Mouse (Mus musculus) kidney, adult 2 months (tissue): ENCODE results near the gene Igsf8. TPM values are rescaled to one million over a fixed set of nuclear protein-coding genes. Genes with fewer than 3 reads are reported as not detected.
A peak's percentile ranks its signal among the peaks of the same experiment; 100 is the strongest.

Experiments
- DNase-seq: peaks from one replicate; pipeline ENCODE4 v3.0.0; 2021
- H3K27ac ChIP-seq: fragments of 200-500 bp; 2 replicates; pipeline ENCODE4 v1.5.1; 2012; ENCODE audit warnings: low read depth, low read length, control low read depth, inconsistent platforms; ENCODE audit not compliant: insufficient read depth
- H3K27me3 ChIP-seq: fragments of 200-500 bp; replicated peaks from 2 replicates; pipeline ENCODE4 v1.6.1; 2012; ENCODE audit warnings: mild to moderate bottlenecking, moderate library complexity, low read length, inconsistent platforms; ENCODE audit not compliant: control insufficient read depth, insufficient read depth
- H3K36me3 ChIP-seq: fragments of 200-500 bp; 2 replicates; pipeline ENCODE4 v1.6.1; 2012; ENCODE audit warnings: mild to moderate bottlenecking, moderate library complexity, low read length, inconsistent platforms; ENCODE audit not compliant: control insufficient read depth, insufficient read depth
- H3K4me1 ChIP-seq: fragments of 200-500 bp; 2 replicates; pipeline ENCODE4 v1.6.1; 2011; ENCODE audit warnings: low read length; ENCODE audit not compliant: control insufficient read depth, insufficient read depth
- H3K4me3 ChIP-seq: fragments of 200-500 bp; 2 replicates; pipeline ENCODE4 v1.5.1; 2011; ENCODE audit warnings: mild to moderate bottlenecking, low read depth, low read length, control low read depth; ENCODE audit not compliant: insufficient read depth
- CTCF ChIP-seq: fragments of 200-500 bp; conservative IDR thresholded peaks from 2 replicates; pipeline ENCODE4 v1.5.1; 2011; ENCODE audit warnings: low read depth, mild to moderate bottlenecking, control low read depth, low read length, moderate library complexity, mixed read lengths; ENCODE audit not compliant: insufficient read depth, insufficient read length
- POLR2A ChIP-seq: fragments of 200-500 bp; IDR thresholded peaks from one replicate; pipeline ENCODE4 v1.6.1; 2011; ENCODE audit warnings: low read depth, low read length, control low read depth
- WGBS: fragments of 180-500 bp; shearing (Covaris S2); methylation state at CpG from one replicate; pipeline ENCODE4 v1.1.7; 2018; 5-methylcytosine and 5-hydroxymethylcytosine counted together
- polyA plus RNA-seq: library from polyadenylated mRNA; depleted of rRNA; stranded (reverse); fragments of >200 nt; gene quantifications from 2 replicates; pipeline ENCODE4 v1.2.3, GENCODE M21; 2012

Gene Igsf8
- polyA plus RNA-seq, 1 experiment: 54.3 TPM

DNA sequence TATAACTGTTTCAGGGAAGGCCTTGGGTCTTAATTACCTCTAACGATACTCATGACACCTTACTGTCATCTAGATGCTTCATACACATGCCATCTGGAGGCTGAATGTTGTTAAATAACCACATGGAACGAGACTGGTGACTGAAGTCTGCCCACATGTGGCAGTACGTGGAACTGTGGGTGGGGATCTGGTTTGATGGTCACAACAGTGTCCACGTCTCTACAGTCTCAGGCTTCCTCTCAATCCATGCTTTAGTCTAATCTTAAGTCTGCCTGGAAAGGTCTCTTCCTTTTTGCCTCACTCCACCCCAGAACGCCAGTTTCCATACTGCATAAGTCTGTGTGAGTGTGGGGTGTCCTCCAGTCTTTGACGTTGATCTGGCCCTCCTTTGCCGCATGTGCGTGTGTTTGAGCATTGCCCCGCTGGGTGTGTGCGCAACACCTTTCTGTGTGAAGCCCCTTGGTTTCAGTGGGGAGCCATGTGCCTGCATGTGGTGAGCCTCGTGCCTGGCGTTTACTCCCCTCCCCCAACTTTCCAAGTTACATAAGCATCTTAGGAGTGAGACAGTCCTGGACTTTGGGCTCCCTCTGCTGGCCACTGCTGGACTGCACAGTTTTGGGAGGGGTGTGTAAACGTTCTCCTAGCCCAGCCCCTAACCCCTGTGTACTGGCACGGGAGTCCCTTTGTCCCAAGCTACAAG lies 48.4 kb downstream of the Igsf8 start:
- peak; percentile 95 for DNase-seq
- H3K36me3 ChIP-seq: no peaks in the 10 kb centered on the region
- peak; percentile 97 for TF ChIP-seq CTCF
- TF ChIP-seq POLR2A: peak; percentile 43
- H3K4me1 ChIP-seq: peaks cover 13% of the 10 kb centered on the region; the same call in 1 of the 2 replicates
- H3K27ac ChIP-seq: peak overlapping the region; percentile 96
- H3K27me3 ChIP-seq: no peaks in the 10 kb centered on the region
- WGBS: under 1% methylated on average over 14 of the region's 14 CpGs
- H3K4me3 ChIP-seq: peak overlapping the region; percentile 34

DNA sequence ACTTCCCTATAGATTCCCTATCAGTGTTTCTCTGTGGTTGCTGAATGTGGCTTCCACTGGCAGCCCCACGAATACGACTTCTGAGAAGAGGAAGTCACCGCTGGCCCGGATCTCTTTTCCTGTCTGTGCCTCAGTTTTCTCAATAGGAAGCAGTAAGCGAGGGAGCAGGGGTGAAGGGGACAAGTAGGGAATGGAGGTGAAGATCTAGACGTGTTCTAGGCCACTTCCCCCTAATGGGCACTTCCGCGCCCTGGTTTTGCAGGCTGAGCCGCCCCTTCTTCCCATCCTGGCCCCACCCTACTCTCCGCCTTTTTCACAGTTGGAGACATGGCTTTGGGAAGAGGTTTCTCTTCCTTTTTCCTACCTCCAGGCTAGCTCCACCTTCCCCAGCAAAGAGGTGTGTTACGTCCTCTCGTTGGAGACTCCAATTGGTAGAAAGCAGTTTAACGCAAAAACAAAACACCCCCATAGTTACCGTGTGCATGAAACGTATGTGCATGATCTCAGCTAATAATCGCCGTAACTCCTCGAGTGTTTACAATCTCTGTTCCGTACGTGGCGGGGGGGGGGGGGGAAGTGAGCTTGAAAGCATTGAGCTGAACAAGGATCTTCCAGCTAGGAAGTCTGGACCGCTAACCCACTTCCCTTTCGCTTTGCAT lies 49.9 kb downstream of the Igsf8 start:
- no peaks in the 10 kb centered on the region for H3K36me3 ChIP-seq
- H3K27ac ChIP-seq: peak overlapping the region; percentile 100
- H3K4me3 ChIP-seq: peak overlapping the region; percentile 86
- peaks cover 13% of the 10 kb centered on the region; the same call in 1 of the 2 replicates for H3K4me1 ChIP-seq
- 0 out of 2 replicates have a peak, but pooled peaks have one; percentile 8 for TF ChIP-seq CTCF
- no peak for TF ChIP-seq POLR2A
- H3K27me3 ChIP-seq: no peaks in the 10 kb centered on the region
- 3% methylated on average over 23 of the region's 23 CpGs for WGBS
- DNase-seq: peak; percentile 90

DNA sequence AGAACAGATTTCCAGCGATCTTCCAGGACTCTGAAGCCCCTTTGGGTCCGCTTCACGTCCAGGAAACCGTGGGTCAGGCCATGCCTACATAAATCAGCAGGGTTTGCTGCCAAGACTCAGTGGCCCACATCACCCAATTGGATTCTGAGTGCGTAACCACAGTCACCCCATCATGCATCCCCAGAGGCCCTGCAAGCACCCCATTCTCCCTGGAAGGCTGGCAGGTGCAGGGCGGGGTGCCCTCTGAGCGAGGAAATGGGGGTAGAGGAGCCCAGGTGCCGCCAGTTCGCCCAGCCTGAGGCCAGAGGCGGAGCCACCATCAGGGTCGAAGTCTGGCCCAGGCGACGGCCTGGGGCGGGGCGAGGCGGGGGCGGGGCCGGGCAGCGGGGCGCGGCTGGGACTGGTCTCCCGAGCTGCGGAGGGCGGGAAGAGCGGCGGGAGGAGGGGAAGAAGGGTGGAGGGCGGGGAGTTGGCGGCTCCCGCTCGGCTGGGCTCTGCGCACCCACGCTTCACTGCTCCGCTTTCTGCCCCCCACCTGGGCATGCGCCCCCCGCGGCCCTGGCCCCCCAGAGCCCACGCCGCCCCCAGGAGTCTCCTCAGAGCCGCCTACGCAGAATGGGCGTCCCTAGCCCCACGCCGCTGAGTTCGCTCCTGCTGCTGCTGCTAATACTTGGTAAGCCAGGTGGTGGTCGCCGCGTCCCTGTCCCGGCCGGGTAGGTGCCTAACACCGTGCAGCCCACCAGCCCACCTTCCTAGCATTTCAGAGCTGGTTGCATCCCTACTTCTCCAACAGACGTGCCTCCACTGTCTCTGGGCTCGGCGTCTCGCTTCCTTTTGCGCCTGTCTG lies 50.7 kb downstream of the Igsf8 start:
- peak overlapping the region; percentile 86 for H3K4me3 ChIP-seq
- peak; percentile 96 for DNase-seq
- peaks cover 13% of the 10 kb centered on the region; the same call in 1 of the 2 replicates for H3K4me1 ChIP-seq
- H3K27ac ChIP-seq: peak overlapping the region; percentile 100
- no peaks in the 10 kb centered on the region for H3K27me3 ChIP-seq
- TF ChIP-seq POLR2A (no peak), CTCF (no peak)
- under 1% methylated on average over 43 of the region's 55 CpGs for WGBS
- no peaks in the 10 kb centered on the region for H3K36me3 ChIP-seq

DNA sequence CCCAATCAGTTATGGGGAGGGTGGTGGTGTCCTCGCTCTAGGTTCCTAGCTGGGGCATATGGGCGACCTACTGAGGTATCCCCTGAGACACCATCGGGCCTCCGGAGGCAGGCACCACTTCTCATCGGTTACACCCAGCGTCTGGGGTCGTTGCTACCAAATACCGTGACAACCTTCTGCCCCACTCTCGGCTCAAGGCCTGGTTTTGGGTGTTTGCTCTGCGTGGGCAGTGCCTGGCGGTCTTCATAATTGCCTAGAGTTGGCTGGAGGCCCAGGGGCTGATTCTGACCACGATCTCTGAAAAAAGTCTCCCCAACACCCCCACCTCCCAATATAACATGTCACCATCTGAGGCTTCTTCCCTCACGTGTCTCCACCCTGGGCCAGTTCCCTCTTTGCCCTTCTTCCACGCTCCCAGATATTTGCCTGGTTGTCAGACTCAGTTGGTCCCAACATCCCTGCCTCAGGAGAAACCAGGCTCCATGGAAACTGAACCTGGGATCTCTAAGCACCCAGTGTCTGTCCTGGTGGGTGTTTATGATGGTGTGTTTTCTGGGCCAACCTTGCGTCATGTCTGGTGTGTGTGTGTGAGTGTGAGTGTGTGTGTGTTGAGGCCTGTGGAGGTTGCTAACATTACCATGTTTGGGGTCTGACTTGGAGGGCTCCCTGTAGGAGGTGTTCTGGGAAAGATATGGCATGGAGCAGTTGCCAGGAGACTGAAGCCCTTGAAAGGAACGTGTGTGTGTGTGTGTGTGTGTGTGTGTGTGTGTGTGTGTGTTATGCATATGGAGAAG lies 51.5 kb downstream of the Igsf8 start:
- Histone ChIP-seq H3K4me1 (peaks cover 13% of the 10 kb centered on the region; the same call in 1 of the 2 replicates), H3K27ac (no peak overlapping the region), H3K4me3 (peak overlapping the region; percentile 86), H3K27me3 (no peaks in the 10 kb centered on the region), H3K36me3 (no peaks in the 10 kb centered on the region)
- WGBS: 18% methylated on average over 16 of the region's 16 CpGs
- no peak for DNase-seq
- no peak for TF ChIP-seq CTCF
- TF ChIP-seq POLR2A: no peak

DNA sequence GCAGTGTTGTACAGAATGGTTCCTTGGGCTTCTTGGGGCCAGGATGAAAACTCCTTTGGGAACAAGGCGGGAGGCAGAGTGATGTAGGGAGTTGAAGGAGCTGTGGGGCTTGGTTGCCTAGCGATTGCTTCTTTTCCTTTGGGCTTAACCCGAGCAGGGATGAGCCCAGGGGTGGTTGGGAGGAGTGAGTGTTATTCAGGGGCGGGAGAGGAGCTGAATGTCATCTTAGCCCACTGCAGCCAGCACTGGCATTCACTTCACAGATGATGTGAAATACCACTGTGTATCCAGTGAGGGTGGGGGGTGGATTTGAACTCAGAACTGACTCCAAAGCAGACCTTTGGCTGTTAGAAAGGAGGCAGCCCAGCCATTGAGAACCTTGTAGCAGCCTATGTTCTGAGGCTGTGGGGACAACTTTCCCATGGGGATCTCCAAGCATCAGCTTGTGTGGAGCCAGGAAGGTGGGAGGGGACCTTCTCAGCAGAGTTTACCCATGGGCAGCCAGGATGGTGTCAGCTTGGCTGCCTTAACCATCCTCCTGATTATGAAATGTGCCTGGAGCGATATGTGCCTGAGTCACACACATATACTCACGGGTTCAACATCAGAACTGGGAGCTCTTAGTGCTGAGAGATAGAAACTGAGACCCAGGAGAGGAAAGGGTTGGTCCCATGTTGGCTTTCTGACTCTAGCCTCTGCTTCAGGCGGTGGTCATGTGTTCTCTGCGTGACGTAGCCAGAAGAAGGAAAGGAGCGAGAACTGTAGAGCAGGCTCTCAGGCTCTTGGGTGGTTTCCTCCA lies 52.4 kb downstream of the Igsf8 start:
- H3K4me3 ChIP-seq: no peak overlapping the region
- WGBS: 91% methylated on average over 10 of the region's 10 CpGs

DNA sequence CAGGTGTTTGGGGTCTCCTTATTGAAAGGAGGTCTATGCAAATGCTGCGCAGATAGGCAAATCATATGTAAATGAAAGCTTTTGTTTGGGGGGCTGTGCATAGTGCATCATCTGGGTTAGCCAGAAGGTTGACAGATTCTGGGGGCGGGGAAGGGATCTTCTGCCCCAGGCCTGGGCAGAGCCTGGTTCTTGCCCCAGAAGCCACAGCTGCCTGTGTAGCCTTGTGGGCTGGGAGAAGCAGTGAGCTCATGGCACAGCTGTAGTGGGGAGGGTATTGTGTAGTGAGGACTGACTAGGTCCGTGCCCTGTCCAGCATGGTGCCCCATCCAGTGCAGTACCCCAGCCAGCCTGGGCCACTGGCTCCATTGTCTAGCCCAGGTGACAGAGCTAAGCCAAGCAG lies 53.5 kb downstream of the Igsf8 start:
- WGBS: 97% methylated on average over 3 of the region's 3 CpGs
- Histone ChIP-seq H3K36me3 (no peaks in the 10 kb centered on the region), H3K4me1 (peaks cover 11% of the 10 kb centered on the region; the same call in 1 of the 2 replicates), H3K27me3 (no peaks in the 10 kb centered on the region), H3K27ac (no peak overlapping the region), H3K4me3 (no peak overlapping the region)
- TF ChIP-seq CTCF (no peak), POLR2A (no peak)
- DNase-seq: no peak

More for the DNA sequence above, 52.4 kb downstream of the Igsf8 start:
- peaks cover 13% of the 10 kb centered on the region; the same call in 1 of the 2 replicates for H3K4me1 ChIP-seq
- DNase-seq: no peak
- no peak for TF ChIP-seq CTCF
- no peak for TF ChIP-seq POLR2A
- no peaks in the 10 kb centered on the region for H3K36me3 ChIP-seq
- no peak overlapping the region for H3K27ac ChIP-seq
- H3K27me3 ChIP-seq: no peaks in the 10 kb centered on the region
